Mouse (Mus musculus): ENCODE results near the gene Smurf2. TPM values are rescaled to one million over a fixed set of nuclear protein-coding genes. Genes with fewer than 3 reads are reported as not detected.

Gene Smurf2
- polyA plus RNA-seq, 1 experiment from 2014 or later, result 13.3 TPM

DNA sequence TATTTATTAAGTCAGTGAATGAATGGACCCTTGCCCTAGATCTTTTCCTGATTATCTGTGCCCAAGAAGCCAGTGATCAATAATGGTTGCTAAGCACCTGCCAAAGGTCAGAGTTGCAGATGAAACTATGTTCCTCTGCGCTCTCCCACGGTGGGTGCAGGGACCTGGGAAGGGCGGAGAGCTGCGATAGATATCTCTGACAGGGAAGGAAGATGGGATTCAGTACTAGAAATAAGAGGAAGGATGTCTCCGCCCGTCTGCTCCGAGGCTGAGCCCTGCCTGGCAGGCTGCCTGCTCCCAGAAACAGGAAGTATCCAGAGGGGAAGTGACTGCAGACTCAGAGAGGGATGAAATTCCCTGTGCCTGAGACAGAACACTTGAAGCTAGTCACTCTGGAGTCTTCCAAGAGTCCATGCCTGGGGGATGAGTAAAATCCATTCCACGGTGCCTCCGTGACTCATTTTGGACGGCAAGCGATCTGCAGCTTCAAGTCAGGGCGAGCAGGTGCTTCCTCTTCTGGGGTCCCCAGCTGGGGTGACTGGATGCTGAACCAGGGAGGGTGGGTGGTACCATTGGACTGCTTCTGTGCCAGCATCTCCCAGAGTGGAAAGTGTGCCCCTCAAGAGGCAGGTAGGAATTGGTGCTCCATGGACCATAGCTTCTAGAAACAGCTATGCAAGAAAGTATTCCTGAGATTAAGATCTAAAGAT lies 36.9 kb upstream of the Smurf2 start:
- 64% methylated on average over 12 of the region's 12 CpGs for WGBS (ENCODE audit: insufficient replicate concordance)
- Histone ChIP-seq H3K9ac (ENCODE audit: low read depth, low read length) (no peak overlapping the region), H3K4me3 (ENCODE audit: low read depth, low read length) (no peak overlapping the region), H3K27ac (ENCODE audit: low read depth, low read length) (no peak overlapping the region), H3K4me1 (ENCODE audit: control insufficient read depth, insufficient read depth, low read length) (no peaks in the 10 kb centered on the region), H3K36me3 (ENCODE audit: control insufficient read depth, insufficient read depth, low read length) (no peaks in the 10 kb centered on the region), H3K4me2 (no peak overlapping the region; the same call in 1 of the 2 replicates), H3K27me3 (ENCODE audit: control insufficient read depth, insufficient read depth, low read length) (no peaks in the 10 kb centered on the region), H3K9me3 (replicated peaks; ENCODE audit: control insufficient read depth, low read length) (no peaks in the 10 kb centered on the region; the same call in 1 of the 2 replicates)
- no peak for ATAC-seq (replicated peaks; ENCODE audit: insufficient number of reproducible peaks, low FRiP score, low TSS enrichment)

DNA sequence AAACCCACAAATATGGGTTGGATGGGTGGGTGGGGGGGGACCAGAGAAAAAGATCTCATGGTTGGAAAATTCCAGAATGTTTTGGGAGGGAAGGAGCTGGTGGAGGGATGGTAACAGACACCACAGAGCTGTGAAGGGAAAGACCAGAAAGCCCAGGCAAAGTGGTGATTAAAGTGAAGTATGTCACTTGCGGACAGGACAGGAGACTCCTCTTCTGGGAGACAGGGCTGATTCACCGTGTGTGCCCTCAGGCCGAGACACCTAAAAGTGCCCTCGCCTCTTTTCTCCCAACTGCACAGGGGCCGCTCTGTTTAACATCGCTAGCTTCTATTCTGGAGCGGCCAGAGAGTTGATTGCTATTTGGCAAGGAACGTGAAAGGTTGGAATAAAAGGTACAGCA lies 34.1 kb upstream of the Smurf2 start:
- H3K4me2 ChIP-seq, result no peak overlapping the region
- 63% methylated on average over 8 of the region's 8 CpGs for WGBS (ENCODE audit: insufficient replicate concordance)
- no peaks in the 10 kb centered on the region for H3K27me3 ChIP-seq (ENCODE audit: control insufficient read depth, insufficient read depth, low read length)
- no peaks in the 10 kb centered on the region for H3K36me3 ChIP-seq (ENCODE audit: control insufficient read depth, insufficient read depth, low read length)
- H3K9me3 ChIP-seq (replicated peaks; ENCODE audit: control insufficient read depth, low read length), result no peaks in the 10 kb centered on the region; the same call in 1 of the 2 replicates
- H3K4me1 ChIP-seq (ENCODE audit: control insufficient read depth, insufficient read depth, low read length), result no peaks in the 10 kb centered on the region
- no peak overlapping the region for H3K4me3 ChIP-seq (ENCODE audit: low read depth, low read length)
- no peak overlapping the region for H3K9ac ChIP-seq (ENCODE audit: low read depth, low read length)
- H3K27ac ChIP-seq (ENCODE audit: low read depth, low read length), result no peak overlapping the region
- ATAC-seq (replicated peaks; ENCODE audit: insufficient number of reproducible peaks, low FRiP score, low TSS enrichment), result no peak

DNA sequence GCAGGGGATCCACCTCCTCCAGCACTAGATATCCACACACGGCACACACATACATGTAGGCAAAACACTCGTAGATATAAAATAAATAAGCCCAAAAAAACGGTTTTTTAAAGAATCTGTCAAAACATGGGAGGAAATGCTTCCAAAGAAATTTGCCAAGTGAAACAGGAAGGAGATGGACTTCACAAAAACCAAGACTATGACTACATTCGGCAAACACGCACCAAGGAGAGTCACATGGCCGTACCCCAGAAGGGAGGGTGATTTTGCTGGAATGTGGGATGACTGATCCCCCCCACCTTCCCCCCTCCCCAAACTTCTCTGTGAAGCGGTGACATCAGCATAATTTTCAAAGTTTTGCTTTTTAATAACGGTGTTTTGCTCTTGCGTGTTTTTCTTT lies 33.6 kb upstream of the Smurf2 start:
- no peak for ATAC-seq (replicated peaks; ENCODE audit: insufficient number of reproducible peaks, low FRiP score, low TSS enrichment)
- H3K27me3 ChIP-seq (ENCODE audit: control insufficient read depth, insufficient read depth, low read length), result no peaks in the 10 kb centered on the region
- 78% methylated on average over 9 of the region's 9 CpGs for WGBS (ENCODE audit: insufficient replicate concordance)

DNA sequence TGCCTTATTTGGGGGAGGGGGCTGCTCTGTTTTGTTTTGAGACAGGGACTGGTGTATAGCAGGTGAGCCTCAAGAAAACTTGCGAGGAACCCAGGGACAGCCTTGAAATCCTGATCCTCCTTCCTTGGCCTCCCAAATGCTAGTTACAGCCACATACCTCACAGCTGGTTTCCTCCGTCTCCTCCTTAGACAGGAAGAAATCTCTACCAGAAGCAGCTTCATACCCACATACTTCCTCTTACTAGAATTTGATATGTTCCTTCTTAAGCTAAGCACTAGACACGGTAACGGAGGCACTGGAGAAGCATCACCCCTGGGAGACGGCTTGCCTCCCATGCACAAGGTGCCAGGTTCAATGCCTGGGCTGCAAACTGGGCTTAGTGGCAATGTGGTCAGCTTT lies 16.8 kb upstream of the Smurf2 start:
- no peak overlapping the region for H3K4me2 ChIP-seq
- no peaks in the 10 kb centered on the region for H3K9me3 ChIP-seq (replicated peaks; ENCODE audit: control insufficient read depth, low read length)
- no peak overlapping the region for H3K27ac ChIP-seq (ENCODE audit: low read depth, low read length)
- 80% methylated on average over 5 of the region's 5 CpGs for WGBS (ENCODE audit: insufficient replicate concordance)
- H3K9ac ChIP-seq (ENCODE audit: low read depth, low read length), result no peak overlapping the region
- H3K4me3 ChIP-seq (ENCODE audit: low read depth, low read length), result no peak overlapping the region
- H3K4me1 ChIP-seq (ENCODE audit: control insufficient read depth, insufficient read depth, low read length), result no peaks in the 10 kb centered on the region
- no peak for ATAC-seq (replicated peaks; ENCODE audit: insufficient number of reproducible peaks, low FRiP score, low TSS enrichment)
- no peaks in the 10 kb centered on the region for H3K36me3 ChIP-seq (ENCODE audit: control insufficient read depth, insufficient read depth, low read length)
- H3K27me3 ChIP-seq (ENCODE audit: control insufficient read depth, insufficient read depth, low read length), result no peaks in the 10 kb centered on the region

More for the DNA sequence above, 33.6 kb upstream of the Smurf2 start:
- H3K27ac ChIP-seq (ENCODE audit: low read depth, low read length), result no peak overlapping the region
- H3K9me3 ChIP-seq (replicated peaks; ENCODE audit: control insufficient read depth, low read length), result no peaks in the 10 kb centered on the region; the same call in 1 of the 2 replicates
- H3K4me3 ChIP-seq (ENCODE audit: low read depth, low read length), result no peak overlapping the region
- no peak overlapping the region for H3K9ac ChIP-seq (ENCODE audit: low read depth, low read length)
- H3K36me3 ChIP-seq (ENCODE audit: control insufficient read depth, insufficient read depth, low read length), result no peaks in the 10 kb centered on the region
- no peaks in the 10 kb centered on the region for H3K4me1 ChIP-seq (ENCODE audit: control insufficient read depth, insufficient read depth, low read length)
- no peak overlapping the region for H3K4me2 ChIP-seq

DNA sequence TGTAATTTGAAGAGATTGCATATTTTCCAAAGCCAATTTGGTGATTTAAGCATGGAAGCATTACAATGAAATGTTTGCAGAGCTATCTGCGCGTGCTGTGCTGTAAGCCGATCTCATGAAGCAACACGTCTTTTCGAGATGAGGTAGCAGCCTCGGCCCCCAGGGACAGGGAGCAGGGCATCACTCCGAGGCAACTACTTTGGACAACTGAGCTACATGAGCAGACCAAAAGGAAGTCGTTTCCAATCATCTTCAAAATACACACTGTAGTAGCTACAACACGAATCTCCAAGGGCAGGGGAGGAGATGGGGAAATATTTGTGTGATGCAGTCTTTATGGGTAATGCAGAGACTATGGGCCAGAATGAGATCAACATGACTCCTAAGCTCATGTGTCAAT lies 9.9 kb upstream of the Smurf2 start:
- no peaks in the 10 kb centered on the region for H3K36me3 ChIP-seq (ENCODE audit: control insufficient read depth, insufficient read depth, low read length)
- H3K27me3 ChIP-seq (ENCODE audit: control insufficient read depth, insufficient read depth, low read length), result no peaks in the 10 kb centered on the region
- 82% methylated on average over 9 of the region's 9 CpGs for WGBS (ENCODE audit: insufficient replicate concordance)
- no peak overlapping the region for H3K9ac ChIP-seq (ENCODE audit: low read depth, low read length)
- H3K9me3 ChIP-seq (replicated peaks; ENCODE audit: control insufficient read depth, low read length), result no peaks in the 10 kb centered on the region
- no peaks in the 10 kb centered on the region for H3K4me1 ChIP-seq (ENCODE audit: control insufficient read depth, insufficient read depth, low read length)
- H3K4me2 ChIP-seq, result no peak overlapping the region
- ATAC-seq (replicated peaks; ENCODE audit: insufficient number of reproducible peaks, low FRiP score, low TSS enrichment), result no peak
- H3K27ac ChIP-seq (ENCODE audit: low read depth, low read length), result no peak overlapping the region
- no peak overlapping the region for H3K4me3 ChIP-seq (ENCODE audit: low read depth, low read length)

GRCm38 (mm10) chr11:106928935-106929334 lies 8.4 kb upstream of the Smurf2 start:
- Histone ChIP-seq H3K4me1 (ENCODE audit: control insufficient read depth, insufficient read depth, low read length) (no peaks in the 10 kb centered on the region), H3K9me3 (replicated peaks; ENCODE audit: control insufficient read depth, low read length) (no peaks in the 10 kb centered on the region), H3K27ac (ENCODE audit: low read depth, low read length) (no peak overlapping the region), H3K36me3 (ENCODE audit: control insufficient read depth, insufficient read depth, low read length) (no peaks in the 10 kb centered on the region), H3K27me3 (ENCODE audit: control insufficient read depth, insufficient read depth, low read length) (no peaks in the 10 kb centered on the region), H3K9ac (ENCODE audit: low read depth, low read length) (no peak overlapping the region), H3K4me2 (no peak overlapping the region), H3K4me3 (ENCODE audit: low read depth, low read length) (no peak overlapping the region)
- ATAC-seq (replicated peaks; ENCODE audit: insufficient number of reproducible peaks, low FRiP score, low TSS enrichment), result no peak
- WGBS (ENCODE audit: insufficient replicate concordance), result 42% methylated on average over 2 of the region's 2 CpGs

- no peaks in the 10 kb centered on the region for H3K9me3 ChIP-seq (replicated peaks; ENCODE audit: control insufficient read depth, low read length)
- no peak overlapping the region for H3K9ac ChIP-seq (ENCODE audit: low read depth, low read length)
- no peaks in the 10 kb centered on the region for H3K27me3 ChIP-seq (ENCODE audit: control insufficient read depth, insufficient read depth, low read length)
- no peak overlapping the region for H3K27ac ChIP-seq (ENCODE audit: low read depth, low read length)
- no peaks in the 10 kb centered on the region for H3K36me3 ChIP-seq (ENCODE audit: control insufficient read depth, insufficient read depth, low read length)
- H3K4me3 ChIP-seq (ENCODE audit: low read depth, low read length), result no peak overlapping the region
- 87% methylated on average over 5 of the region's 5 CpGs for WGBS (ENCODE audit: insufficient replicate concordance)
- H3K4me1 ChIP-seq (ENCODE audit: control insufficient read depth, insufficient read depth, low read length), result no peaks in the 10 kb centered on the region
- no peak overlapping the region for H3K4me2 ChIP-seq
- no peak for ATAC-seq (replicated peaks; ENCODE audit: insufficient number of reproducible peaks, low FRiP score, low TSS enrichment)
Observed at GRCm38 (mm10) chr11:106927950-106928349, 7.4 kb upstream of the Smurf2 start.

DNA sequence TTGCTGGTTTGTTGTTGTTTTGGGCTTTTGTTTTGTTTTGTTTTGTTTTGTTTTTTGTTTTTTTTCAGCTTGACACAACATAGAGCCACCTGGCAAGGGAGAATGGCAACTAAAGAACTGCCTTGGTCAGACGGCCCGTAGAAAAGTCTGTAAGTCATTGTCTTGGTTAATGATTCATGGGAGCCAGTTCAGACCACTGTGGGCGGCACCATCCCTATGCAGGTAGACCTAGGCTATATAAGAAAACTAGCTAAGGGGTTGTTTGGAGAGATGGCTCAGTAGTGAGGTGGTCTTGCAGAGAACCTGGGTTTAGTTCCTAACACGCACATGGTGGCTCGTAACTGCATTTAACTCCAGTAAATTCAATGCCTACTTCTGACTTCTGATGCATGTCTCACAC lies 6.7 kb upstream of the Smurf2 start:
- 93% methylated on average over 5 of the region's 5 CpGs for WGBS (ENCODE audit: insufficient replicate concordance)

DNA sequence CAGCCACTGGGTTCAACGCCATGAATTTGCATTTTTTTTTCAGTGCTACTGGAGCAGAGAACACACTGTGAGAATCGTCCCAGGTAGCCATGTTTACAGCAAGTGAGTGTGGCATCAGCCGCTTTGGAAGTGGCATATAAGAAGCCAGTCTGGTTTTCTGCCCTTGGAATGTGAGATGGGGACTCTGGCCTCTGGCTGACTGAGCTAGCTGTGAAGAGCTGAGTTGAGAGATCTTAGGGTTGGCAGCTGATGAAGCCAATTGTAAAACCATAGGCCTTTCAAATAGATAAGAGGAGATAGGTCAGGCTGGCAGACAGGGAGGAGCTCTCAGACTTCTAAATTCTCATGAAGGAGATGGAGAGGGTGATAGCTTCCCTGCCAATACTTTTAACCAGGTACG lies 6.2 kb upstream of the Smurf2 start:
- Histone ChIP-seq H3K36me3 (ENCODE audit: control insufficient read depth, insufficient read depth, low read length) (no peaks in the 10 kb centered on the region), H3K4me1 (ENCODE audit: control insufficient read depth, insufficient read depth, low read length) (no peaks in the 10 kb centered on the region), H3K9ac (ENCODE audit: low read depth, low read length) (no peak overlapping the region), H3K27me3 (ENCODE audit: control insufficient read depth, insufficient read depth, low read length) (no peaks in the 10 kb centered on the region), H3K9me3 (replicated peaks; ENCODE audit: control insufficient read depth, low read length) (no peaks in the 10 kb centered on the region), H3K27ac (ENCODE audit: low read depth, low read length) (no peak overlapping the region), H3K4me3 (ENCODE audit: low read depth, low read length) (no peak overlapping the region), H3K4me2 (no peak overlapping the region)
- 67% methylated on average over 4 of the region's 4 CpGs for WGBS (ENCODE audit: insufficient replicate concordance)
- ATAC-seq (replicated peaks; ENCODE audit: insufficient number of reproducible peaks, low FRiP score, low TSS enrichment), result no peak

More for the DNA sequence above, 6.7 kb upstream of the Smurf2 start:
- Histone ChIP-seq H3K36me3 (ENCODE audit: control insufficient read depth, insufficient read depth, low read length) (no peaks in the 10 kb centered on the region), H3K4me1 (ENCODE audit: control insufficient read depth, insufficient read depth, low read length) (no peaks in the 10 kb centered on the region), H3K9me3 (replicated peaks; ENCODE audit: control insufficient read depth, low read length) (no peaks in the 10 kb centered on the region), H3K27me3 (ENCODE audit: control insufficient read depth, insufficient read depth, low read length) (no peaks in the 10 kb centered on the region), H3K4me2 (no peak overlapping the region), H3K27ac (ENCODE audit: low read depth, low read length) (no peak overlapping the region), H3K9ac (ENCODE audit: low read depth, low read length) (no peak overlapping the region), H3K4me3 (ENCODE audit: low read depth, low read length) (no peak overlapping the region)
- no peak for ATAC-seq (replicated peaks; ENCODE audit: insufficient number of reproducible peaks, low FRiP score, low TSS enrichment)

Data from heart, embryonic 11.5 days (tissue).